Mouse (Mus musculus) kidney, embryonic 16.5 days (tissue): Measurements from ENCODE around the gene Hypk. TPM values are rescaled to one million over a fixed set of nuclear protein-coding genes. Genes with fewer than 3 reads are reported as not detected.

Source experiments
- ATAC-seq: fragments of 200-750 bp; cut with Nextera tagmentation; 2 replicates; pipeline ENCODE4 v1.8.0; 2017; ENCODE audit warnings: moderate TSS enrichment; ENCODE audit not compliant: low FRiP score, low TSS enrichment
- H3K27ac ChIP-seq: fragments of 300-500 bp; sonication (generic); 2 replicates; pipeline ENCODE4 v1.5.1; 2014; ENCODE audit warnings: low read length
- H3K27me3 ChIP-seq: fragments of 300-500 bp; sonication (generic); 2 replicates; pipeline ENCODE4 v1.6.1; 2014; ENCODE audit warnings: low read length, control low read depth, mixed read lengths; ENCODE audit not compliant: insufficient read depth
- H3K36me3 ChIP-seq: fragments of 300-500 bp; sonication (generic); 2 replicates; pipeline ENCODE4 v1.6.1; 2014; ENCODE audit warnings: low read length, control low read depth, mixed read lengths; ENCODE audit not compliant: insufficient read depth
- H3K4me1 ChIP-seq: fragments of 300-500 bp; sonication (generic); 2 replicates; pipeline ENCODE4 v1.6.1; 2014; ENCODE audit warnings: low read length, control low read depth, mixed read lengths; ENCODE audit not compliant: insufficient read depth
- H3K4me2 ChIP-seq: fragments of 300-500 bp; sonication (generic); replicated peaks from 2 replicates; pipeline ENCODE4 v1.6.1; 2014; ENCODE audit warnings: low read depth, low read length
- H3K4me3 ChIP-seq: fragments of 300-500 bp; sonication (generic); 2 replicates; pipeline ENCODE4 v1.5.1; 2014; ENCODE audit warnings: mild to moderate bottlenecking, low read length
- H3K9ac ChIP-seq: fragments of 300-500 bp; sonication (generic); replicated peaks from 2 replicates; pipeline ENCODE4 v1.6.1; 2014; ENCODE audit warnings: low read length
- H3K9me3 ChIP-seq: fragments of 300-500 bp; sonication (generic); 2 replicates; pipeline ENCODE4 v1.6.1; 2016; ENCODE audit warnings: low read length, control low read depth
- WGBS: fragments of 180-500 bp; shearing (Covaris S2); extraction: QIAGEN DNeasy Blood & Tissue Kit; methylation state at CpG from one replicate; pipeline ENCODE4 v1.1.7; 2014; 5-methylcytosine and 5-hydroxymethylcytosine counted together
- polyA plus RNA-seq: library from polyadenylated mRNA; unstranded; fragments of >200 nt; fragmentation: Nextera tagmentation; extraction: Ambion mirVana; gene quantifications from 2 replicates; pipeline ENCODE4 v1.2.1, GENCODE M21; 2015

Hypk gene
- polyA plus RNA-seq, 1 experiment from 2014 or later, result 106 TPM

DNA sequence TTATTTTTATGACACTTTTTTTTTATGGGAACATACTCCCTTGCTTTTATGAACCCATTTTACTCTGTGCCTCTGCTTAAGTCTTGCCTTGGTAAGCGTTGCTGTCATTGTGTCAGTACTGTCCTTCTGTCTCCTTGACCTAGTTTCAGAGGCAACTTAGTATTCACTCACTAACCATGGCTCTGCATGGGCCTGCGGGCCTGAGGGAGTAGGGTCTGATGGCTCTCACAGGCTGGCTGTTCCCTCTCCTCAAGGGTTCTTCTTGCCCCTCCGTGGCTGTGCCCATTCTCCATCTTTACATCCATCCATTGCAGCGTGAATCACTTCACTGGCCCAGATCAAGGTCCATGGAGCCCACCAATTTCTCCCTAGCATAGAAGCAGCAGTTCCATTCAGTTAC lies 6.6 kb upstream of the Hypk start:
- Histone ChIP-seq H3K27ac (no peak overlapping the region), H3K36me3 (peaks cover 7% of the 10 kb centered on the region; the same call in 1 of the 2 replicates), H3K9me3 (no peaks in the 10 kb centered on the region), H3K4me3 (no peak overlapping the region), H3K9ac (no peak overlapping the region), H3K4me1 (peaks cover 28% of the 10 kb centered on the region), H3K4me2 (no peak overlapping the region), H3K27me3 (no peaks in the 10 kb centered on the region)
- WGBS, result 75% methylated on average over 4 of the region's 4 CpGs
- no peak for ATAC-seq

DNA sequence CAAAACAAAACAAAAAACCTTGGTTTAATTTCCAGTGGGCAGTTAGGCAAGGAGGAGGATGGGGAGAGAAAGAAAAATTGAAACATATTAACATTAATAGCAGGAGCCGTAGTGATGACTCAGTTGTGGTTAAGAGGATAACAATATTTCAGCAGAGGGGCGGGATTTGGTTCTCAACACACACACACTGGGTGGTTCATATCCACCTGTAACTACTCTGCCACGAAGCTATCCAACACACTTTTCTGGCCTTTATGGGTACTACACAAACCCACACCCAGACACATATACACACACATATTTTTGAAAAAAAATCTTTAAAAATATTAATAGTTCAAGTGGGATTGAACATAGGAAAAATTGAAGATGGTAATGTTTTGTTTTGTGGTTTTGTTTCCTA lies 6.1 kb upstream of the Hypk start:
- Histone ChIP-seq H3K9me3 (no peaks in the 10 kb centered on the region), H3K27me3 (no peaks in the 10 kb centered on the region), H3K27ac (no peak overlapping the region), H3K36me3 (peaks cover 9% of the 10 kb centered on the region; the same call in 1 of the 2 replicates), H3K4me3 (no peak overlapping the region), H3K4me2 (no peak overlapping the region), H3K4me1 (peaks cover 26% of the 10 kb centered on the region), H3K9ac (no peak overlapping the region)
- 86% methylated on average over 3 of the region's 3 CpGs for WGBS
- ATAC-seq, result no peak

DNA sequence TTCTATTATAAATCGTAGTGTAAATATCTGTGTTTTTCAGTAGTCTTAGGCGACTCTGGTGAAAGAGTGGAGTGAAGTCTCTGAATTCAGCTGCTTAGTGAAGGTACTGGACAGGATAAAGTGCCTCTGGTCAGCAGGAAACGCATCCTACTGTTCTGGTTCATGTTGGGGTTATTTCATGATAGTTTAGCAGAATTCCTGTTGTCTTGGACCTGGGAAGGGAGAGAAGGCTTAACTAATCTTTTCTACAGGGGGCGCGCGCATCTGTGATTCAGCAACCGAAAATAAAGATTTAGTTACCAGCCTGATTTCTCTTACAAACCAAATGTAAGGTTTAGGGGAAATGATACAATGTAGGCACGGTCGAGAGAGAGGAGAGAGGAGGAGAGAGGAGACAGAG lies 5.0 kb upstream of the Hypk start:
- no peak for ATAC-seq
- no peaks in the 10 kb centered on the region for H3K9me3 ChIP-seq
- H3K4me2 ChIP-seq, result peak overlapping the region; percentile 61
- WGBS, result 15% methylated on average over 9 of the region's 9 CpGs
- H3K4me1 ChIP-seq, result peaks cover 23% of the 10 kb centered on the region
- H3K27ac ChIP-seq, result peak overlapping the region; percentile 91
- H3K9ac ChIP-seq, result peak overlapping the region; percentile 62
- H3K27me3 ChIP-seq, result no peaks in the 10 kb centered on the region
- H3K4me3 ChIP-seq, result peak overlapping the region; percentile 97
- H3K36me3 ChIP-seq, result peaks cover 20% of the 10 kb centered on the region; the same call in 1 of the 2 replicates

DNA sequence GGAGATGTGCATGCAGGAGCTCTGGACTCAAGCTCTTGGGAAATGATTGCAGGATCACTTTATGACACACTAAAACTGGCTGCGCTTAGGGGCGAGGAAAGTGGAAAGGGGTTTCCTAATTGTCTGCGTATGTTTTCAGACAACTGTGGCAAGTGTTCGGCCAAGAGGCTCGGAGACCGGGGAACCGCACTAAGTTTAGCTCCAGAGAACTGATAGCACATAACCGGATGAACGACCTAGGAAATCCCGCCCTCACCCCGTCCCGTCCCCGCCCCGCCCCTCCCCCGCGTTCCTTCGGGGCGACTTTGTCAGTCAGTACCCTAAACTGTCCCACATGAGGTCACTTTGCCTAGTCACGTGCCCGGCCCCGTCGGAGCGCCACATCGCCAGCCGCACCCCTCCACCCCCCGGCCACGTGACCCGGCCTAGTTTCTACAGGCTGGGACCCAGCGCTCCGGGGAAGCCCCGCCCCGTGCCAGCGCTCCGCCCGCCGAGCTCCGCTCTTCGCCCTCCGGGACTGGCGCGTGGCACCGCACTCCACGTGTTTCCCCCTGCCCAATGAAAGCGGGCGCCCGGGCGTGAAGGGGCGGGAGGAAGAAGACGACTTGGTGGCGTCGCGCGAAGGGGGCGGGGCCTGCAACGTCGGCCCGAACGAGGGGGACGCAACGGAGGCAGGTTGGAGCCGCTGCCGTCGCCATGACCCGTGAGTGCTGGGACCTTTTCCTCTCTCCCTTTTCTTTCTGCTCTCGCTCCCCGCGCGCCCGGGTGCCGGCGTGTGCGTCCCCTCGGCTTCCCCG lies 4.2 kb upstream of the Hypk start, which contains the start of gene Serf2:
Gene Serf2 (plus strand): TSS at position 457 of the 797 bp plus-strand sequence.
- under 1% methylated on average over 70 of the region's 74 CpGs for WGBS
- H3K4me3 ChIP-seq, result peak within 1 kb of the TSS; percentile 97

DNA sequence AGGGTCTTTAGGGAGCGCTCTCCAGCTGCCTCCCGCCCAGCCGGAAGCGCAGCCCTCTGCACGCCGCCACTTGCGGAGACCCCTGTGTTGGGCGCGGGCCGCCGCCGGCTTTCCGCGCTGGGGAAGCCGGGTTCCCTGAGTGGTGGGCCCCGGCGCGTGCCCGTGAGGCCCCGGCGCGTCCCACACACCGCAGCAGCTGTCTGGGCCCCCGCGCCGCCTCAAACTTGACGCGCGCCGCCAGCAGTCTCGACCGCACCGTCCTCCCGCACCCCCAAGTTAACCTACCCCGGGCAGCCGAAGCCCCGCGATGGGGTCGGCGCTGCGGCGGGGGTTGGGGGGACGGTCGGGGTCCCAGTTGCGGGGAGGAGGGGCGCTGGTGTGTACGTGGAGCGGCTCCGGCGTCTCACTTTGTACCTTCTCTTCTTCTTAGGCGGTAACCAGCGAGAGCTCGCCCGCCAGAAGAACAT lies 3.5 kb upstream of the Hypk start:
- H3K4me3 ChIP-seq, result peak overlapping the region; percentile 97
- peak overlapping the region; percentile 97 for H3K9ac ChIP-seq
- no peaks in the 10 kb centered on the region for H3K9me3 ChIP-seq
- H3K36me3 ChIP-seq, result peaks cover 27% of the 10 kb centered on the region
- peak overlapping the region; percentile 91 for H3K27ac ChIP-seq
- H3K27me3 ChIP-seq, result no peaks in the 10 kb centered on the region
- WGBS, result under 1% methylated on average over 53 of the region's 54 CpGs
- ATAC-seq, result peak; percentile 64
- H3K4me1 ChIP-seq, result peaks cover 21% of the 10 kb centered on the region
- peak overlapping the region; percentile 77 for H3K4me2 ChIP-seq

More for the DNA sequence above, 4.2 kb upstream of the Hypk start, which contains the start of gene Serf2:
- Histone ChIP-seq H3K36me3 (peaks cover 27% of the 10 kb centered on the region), H3K9me3 (no peaks in the 10 kb centered on the region), H3K4me2 (peak within 1 kb of the TSS; percentile 77), H3K27ac (peak within 1 kb of the TSS; percentile 91), H3K27me3 (no peaks in the 10 kb centered on the region), H3K9ac (peak within 1 kb of the TSS; percentile 97), H3K4me1 (peaks cover 21% of the 10 kb centered on the region)
- peak; percentile 98 for ATAC-seq

DNA sequence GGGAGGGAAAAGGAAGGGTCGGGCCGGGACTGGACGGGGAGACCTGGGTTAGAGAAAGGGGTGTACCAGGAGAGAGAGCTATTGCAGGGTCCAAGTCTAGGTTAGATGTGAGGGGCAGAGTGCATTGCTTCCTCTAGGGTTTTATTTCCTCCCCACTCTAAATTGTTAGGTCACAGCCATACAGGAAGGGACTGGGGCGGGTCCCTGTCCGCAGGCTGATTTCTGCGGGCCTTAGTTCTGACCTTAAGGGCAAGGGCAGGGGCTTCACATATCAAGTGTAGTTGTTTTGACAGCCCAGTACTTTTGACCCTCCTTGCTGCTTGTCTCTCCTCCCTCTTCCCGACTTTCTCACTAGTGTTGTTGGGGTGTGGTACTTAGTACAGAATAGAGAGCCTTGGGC lies 3.0 kb upstream of the Hypk start:
- Histone ChIP-seq H3K27ac (peak overlapping the region; percentile 91), H3K27me3 (no peaks in the 10 kb centered on the region), H3K4me3 (peak overlapping the region; percentile 97), H3K9ac (peak overlapping the region; percentile 97), H3K4me2 (peak overlapping the region; percentile 77), H3K36me3 (peaks cover 27% of the 10 kb centered on the region), H3K9me3 (no peaks in the 10 kb centered on the region), H3K4me1 (peaks cover 21% of the 10 kb centered on the region)
- ATAC-seq, result no peak
- 2% methylated on average over 7 of the region's 7 CpGs for WGBS

DNA sequence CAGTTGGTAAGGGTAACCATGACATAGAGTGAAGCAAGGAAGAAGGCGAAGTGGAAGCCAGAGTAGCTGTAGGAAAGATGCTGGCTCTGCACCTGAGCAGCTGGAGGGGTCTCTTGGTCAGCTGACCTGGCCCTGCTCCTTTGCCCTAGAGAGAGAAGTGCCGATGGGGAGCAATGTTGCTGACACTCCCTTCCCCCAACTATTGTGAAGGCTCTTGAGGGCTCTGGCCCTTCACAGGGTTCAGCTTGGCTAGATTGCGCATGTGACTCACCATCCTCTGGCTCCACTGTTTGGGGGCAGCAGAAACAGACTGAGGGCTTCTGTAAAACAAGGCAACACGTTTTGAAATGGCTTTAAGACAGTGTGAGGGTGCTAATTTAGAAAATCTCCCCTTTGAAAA lies 729 bp upstream of the Hypk start:
- Histone ChIP-seq H3K9me3 (no peaks in the 10 kb centered on the region), H3K9ac (no peak overlapping the region)
- 86% methylated on average over 4 of the region's 4 CpGs for WGBS

DNA sequence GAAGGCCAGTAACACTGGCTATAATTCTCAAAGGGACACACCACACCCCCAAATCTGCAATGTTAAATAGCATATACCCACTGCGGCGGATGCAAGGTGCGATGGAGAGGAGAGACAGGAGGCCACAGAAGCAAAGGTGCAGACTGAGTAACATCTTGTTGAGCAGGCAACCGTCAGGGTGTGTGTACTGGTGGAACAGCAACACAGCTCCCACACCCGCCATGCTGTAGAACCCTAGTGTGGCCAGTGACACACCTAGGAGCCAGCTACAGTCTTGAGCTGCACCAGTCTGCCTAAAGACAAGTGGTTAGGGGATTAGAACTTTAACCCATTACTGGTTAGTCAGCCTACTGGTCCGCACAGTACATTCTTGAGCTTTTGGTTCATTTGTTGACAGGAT lies 827 bp downstream of the Hypk start:
- peaks cover 34% of the 10 kb centered on the region for H3K36me3 ChIP-seq
- H3K9ac ChIP-seq, result no peak overlapping the region
- peaks cover 29% of the 10 kb centered on the region for H3K4me1 ChIP-seq
- ATAC-seq, result no peak
- H3K9me3 ChIP-seq, result no peaks in the 10 kb centered on the region
- WGBS, result 86% methylated on average over 6 of the region's 6 CpGs
- H3K27me3 ChIP-seq, result no peaks in the 10 kb centered on the region
- no peak overlapping the region for H3K27ac ChIP-seq
- H3K4me3 ChIP-seq, result no peak overlapping the region
- no peak overlapping the region for H3K4me2 ChIP-seq

More for the DNA sequence above, 729 bp upstream of the Hypk start:
- ATAC-seq, result no peak
- Histone ChIP-seq H3K36me3 (peaks cover 27% of the 10 kb centered on the region), H3K27me3 (no peaks in the 10 kb centered on the region), H3K4me1 (peaks cover 27% of the 10 kb centered on the region), H3K4me2 (no peak overlapping the region), H3K27ac (no peak overlapping the region), H3K4me3 (no peak overlapping the region)

DNA sequence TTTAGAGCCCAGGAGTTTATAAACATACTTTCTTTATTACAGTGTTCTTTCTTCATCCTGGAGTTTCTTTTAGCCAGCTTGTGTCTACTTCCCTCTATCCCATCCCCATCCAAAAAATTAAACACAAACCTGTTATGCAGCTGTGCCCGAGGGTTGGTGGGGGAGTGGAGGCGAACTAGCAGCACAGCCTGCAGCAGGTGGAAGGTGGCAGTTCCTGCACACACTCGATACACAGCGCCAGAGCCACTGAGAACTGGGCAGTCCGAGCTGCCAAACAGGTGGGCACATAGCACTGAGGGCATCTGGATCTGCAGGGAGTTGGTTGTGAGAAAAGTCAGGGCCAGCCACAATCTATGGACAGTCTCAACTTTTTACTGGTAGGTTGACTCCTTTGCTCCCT lies 2.4 kb downstream of the Hypk start:
- no peak for ATAC-seq
- Histone ChIP-seq H3K27me3 (no peaks in the 10 kb centered on the region), H3K27ac (no peak overlapping the region), H3K4me2 (no peak overlapping the region), H3K9me3 (no peaks in the 10 kb centered on the region), H3K4me1 (peaks cover 25% of the 10 kb centered on the region), H3K36me3 (peaks cover 34% of the 10 kb centered on the region), H3K9ac (no peak overlapping the region), H3K4me3 (no peak overlapping the region)
- 73% methylated on average over 5 of the region's 5 CpGs for WGBS
